Mouse (Mus musculus): Measurements from ENCODE around the gene Tmem72.

DNA sequence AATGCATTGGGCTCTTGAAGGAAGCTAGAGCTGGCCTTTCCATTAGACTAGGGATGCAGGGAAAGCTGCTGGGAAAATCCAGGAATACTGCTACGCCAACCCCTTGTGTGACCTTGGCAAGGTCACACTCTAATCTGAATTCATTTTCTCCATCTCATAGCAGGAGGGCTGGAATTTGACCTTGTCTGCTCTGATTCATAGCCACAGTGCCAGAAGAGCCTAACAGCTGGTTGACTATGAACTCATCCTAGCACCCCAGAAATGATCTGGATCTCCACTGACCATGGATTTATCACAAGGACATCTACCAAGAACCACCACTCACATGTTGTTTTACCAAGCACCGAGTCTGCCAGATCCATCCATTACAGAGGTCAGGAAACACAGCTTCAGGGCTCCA is 1.5 kb downstream of the Tmem72 start:
- TF ChIP-seq POLR2A (IDR thresholded peaks at IDR 0.05; ENCODE audit: borderline replicate concordance, low read depth, low read length) (no peak), CTCF (IDR thresholded peaks at IDR 0.05; ENCODE audit: low read depth, low read length) (no peak)
